Mouse (Mus musculus) liver, postnatal 0 days (tissue): Measurements from ENCODE around the gene Tmem221.
"Not testable (repeated sequence)": the region's sequence is repeated elsewhere in the genome, so short reads cannot be mapped to it uniquely, and the experiment has no call there.

ENCODE experiments used
- CTCF ChIP-seq: sonication (generic); IDR thresholded peaks from 2 replicates; pipeline ENCODE4 v1.5.1; 2016; ENCODE audit warnings: antibody characterized with exemption, low read depth
- EP300 ChIP-seq: IDR thresholded peaks from 2 replicates; pipeline ENCODE4 v1.6.1; 2016; ENCODE audit warnings: antibody characterized with exemption, low read depth, mild to moderate bottlenecking

- peak; percentile 70 for TF ChIP-seq CTCF
- TF ChIP-seq EP300: not testable (repeated sequence)
These were observed 39.4 kb downstream of the Tmem221 start for GRCm38 (mm10) chr8:71519037-71519825.
